ENCODE assay signal across 1 mouse cellular context in genomic region chr8:116946268-116946838, GRCm38 (mm10).
TF ChIP-seq lines count a peak whose summit lies in the region.

No protein-coding gene starts in this region.

TF ChIP-seq in CH12.LX, 34 proteins besides CTCF, POLR2A, EP300 and RAD21 (continued from another document):
- 0 out of 2 replicates have a peak, but pooled peaks have one; percentile 56 for TF ChIP-seq TBP (conservative IDR thresholded peaks at IDR 0.05; ENCODE audit: low read depth, low read length)
- no peak for TF ChIP-seq NRF1 (IDR thresholded peaks at IDR 0.05; ENCODE audit: low read depth, low read length)
- TF ChIP-seq KAT2A (IDR thresholded peaks at IDR 0.05; ENCODE audit: insufficient replicate concordance, low read length) = no peak
